Mouse (Mus musculus): ENCODE measurements around the gene Spint2. TPM values are rescaled to one million over a fixed set of nuclear protein-coding genes. Genes with fewer than 3 reads are reported as not detected.
"Not testable (repeated sequence)": the region's sequence is repeated elsewhere in the genome, so short reads cannot be mapped to it uniquely, and the experiment has no call there.

Gene Spint2
- polyA plus RNA-seq, 1 experiment from 2014 or later, result 63.4 TPM

DNA sequence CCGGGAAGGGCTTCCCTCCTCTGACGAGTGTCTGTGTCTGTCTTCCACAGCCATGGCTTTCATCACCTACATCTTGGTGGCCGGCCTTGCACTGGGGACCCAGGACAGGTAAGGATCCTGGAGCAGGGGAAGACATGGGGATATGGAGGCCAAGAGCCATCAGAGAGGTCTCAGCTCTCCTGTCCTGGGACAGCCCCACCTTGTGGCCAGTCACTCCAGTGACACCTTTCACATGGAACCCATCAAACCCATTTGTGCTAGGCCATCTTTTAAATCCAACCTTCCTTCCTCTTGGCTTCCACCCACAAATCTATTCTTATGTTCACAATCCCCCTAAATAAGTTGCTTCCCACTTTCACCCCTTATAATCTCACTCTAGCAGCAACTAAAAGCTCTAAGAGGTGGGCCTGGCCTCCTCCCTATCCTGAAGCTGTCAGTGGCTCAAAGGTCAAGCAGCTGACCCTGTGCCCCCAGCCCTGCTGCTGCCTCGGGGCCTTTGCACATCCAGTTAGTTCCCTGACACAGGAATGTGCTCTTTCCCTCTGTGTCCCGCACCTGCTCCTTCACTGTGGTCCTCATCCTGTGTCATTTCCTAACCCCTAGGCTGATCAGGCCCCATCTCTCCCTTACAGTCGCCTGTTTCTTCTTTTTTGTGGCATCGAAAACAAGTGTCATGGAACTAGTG lies 36.8 kb downstream of the Spint2 start:
- no peak for DNase-seq (ENCODE audit: low spot score)
- no peaks in the 10 kb centered on the region for H3K27me3 ChIP-seq (ENCODE audit: insufficient read depth, poor library complexity, severe bottlenecking)
- 82% methylated on average over 7 of the region's 7 CpGs for WGBS
- no peak overlapping the region for H3K27ac ChIP-seq
- peaks cover 22% of the 10 kb centered on the region for H3K4me1 ChIP-seq
- no peaks in the 10 kb centered on the region for H3K9me3 ChIP-seq
- no peak overlapping the region for H3K4me3 ChIP-seq
- peaks cover 40% of the 10 kb centered on the region for H3K36me3 ChIP-seq

DNA sequence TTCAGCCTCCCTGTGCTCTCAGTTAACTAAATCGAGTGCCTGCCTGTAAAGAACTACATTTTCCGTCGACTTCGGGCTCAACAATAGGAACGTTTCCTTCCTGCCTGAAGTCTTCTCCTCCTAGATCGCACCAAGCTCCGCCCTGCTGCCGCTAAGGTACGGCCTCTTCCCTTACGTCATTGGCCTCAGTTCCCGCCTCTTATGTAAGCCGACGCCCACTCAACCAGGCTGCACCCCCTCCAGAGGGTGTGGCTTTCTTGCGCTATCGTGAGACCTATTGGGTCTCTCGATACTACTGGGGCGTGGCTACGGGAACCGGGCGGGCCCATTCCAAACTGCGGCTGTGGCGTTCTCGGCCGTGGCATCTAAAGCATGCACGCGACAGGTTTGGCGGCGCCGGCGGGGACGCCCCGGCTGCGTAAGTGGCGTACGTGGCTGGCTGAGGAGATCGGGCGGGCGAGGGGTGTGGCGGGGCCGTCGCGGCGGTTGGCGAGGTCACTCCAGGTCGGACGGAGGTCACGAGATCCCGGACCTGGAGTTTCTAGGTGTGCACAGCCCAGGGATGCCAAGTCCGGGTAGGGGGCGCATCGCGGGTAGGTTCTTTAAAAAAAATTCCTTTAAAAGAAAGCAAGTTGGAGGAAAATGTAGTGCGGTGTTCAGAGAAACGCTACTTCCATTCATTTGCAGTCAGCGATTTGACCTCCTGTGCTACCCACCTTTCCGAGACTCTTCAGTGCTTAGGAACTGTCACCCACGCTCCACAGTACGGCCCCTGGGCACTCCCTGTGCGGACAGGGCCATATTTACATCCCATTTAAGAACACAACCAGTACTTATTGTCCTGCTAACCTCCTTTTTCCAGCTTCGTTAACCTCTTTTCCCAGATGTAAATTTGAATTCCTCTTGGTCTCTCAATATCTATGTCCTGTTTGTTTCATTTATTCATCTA lies 43.4 kb downstream of the Spint2 start, which contains the start of gene Yif1b:
Yif1b (plus strand) TSS at position 311 of the 949 bp plus-strand sequence.
- under 1% methylated on average over 60 of the region's 60 CpGs for WGBS
- peaks cover 7% of the 10 kb centered on the region; the same call in 1 of the 2 replicates for H3K27me3 ChIP-seq (ENCODE audit: insufficient read depth, poor library complexity, severe bottlenecking)
- peak; percentile 100 for DNase-seq (ENCODE audit: low spot score)
- peak within 1 kb of the TSS; percentile 65 for H3K4me3 ChIP-seq
- no peaks in the 10 kb centered on the region for H3K9me3 ChIP-seq
- peak within 1 kb of the TSS; percentile 86 for H3K27ac ChIP-seq
- peaks cover 5% of the 10 kb centered on the region; the same call in 1 of the 2 replicates for H3K36me3 ChIP-seq
- H3K4me1 ChIP-seq, result peaks cover 11% of the 10 kb centered on the region; the same call in 1 of the 2 replicates

DNA sequence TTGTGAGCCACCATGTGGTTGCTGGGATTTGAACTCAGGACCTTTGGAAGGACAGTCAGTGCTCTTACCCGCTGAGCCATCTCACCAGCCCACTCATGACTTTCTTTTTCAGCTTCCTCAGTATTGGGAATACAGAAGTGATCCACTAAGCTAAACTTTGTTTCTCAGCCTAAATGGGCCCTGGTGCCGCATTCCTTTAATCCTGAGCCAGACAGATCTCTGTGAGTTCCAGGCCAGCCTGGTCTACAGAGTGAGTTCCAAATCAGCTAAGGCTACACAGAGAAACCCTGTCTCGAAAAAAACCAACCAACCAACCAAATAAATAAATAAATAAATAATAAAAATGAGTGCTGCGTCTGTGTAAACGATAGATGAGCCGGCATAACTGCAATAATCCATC lies 44.1 kb downstream of the Spint2 start:
- Histone ChIP-seq H3K4me1 (peaks cover 11% of the 10 kb centered on the region; the same call in 1 of the 2 replicates), H3K4me3 (peak overlapping the region; percentile 65), H3K27ac (peak overlapping the region; percentile 86), H3K27me3 (ENCODE audit: insufficient read depth, poor library complexity, severe bottlenecking) (peaks cover 14% of the 10 kb centered on the region)
- H3K9me3 ChIP-seq; H3K36me3 ChIP-seq; DNase-seq (ENCODE audit: low spot score): not testable (repeated sequence)
- 30% methylated on average over 6 of the region's 6 CpGs for WGBS

DNA sequence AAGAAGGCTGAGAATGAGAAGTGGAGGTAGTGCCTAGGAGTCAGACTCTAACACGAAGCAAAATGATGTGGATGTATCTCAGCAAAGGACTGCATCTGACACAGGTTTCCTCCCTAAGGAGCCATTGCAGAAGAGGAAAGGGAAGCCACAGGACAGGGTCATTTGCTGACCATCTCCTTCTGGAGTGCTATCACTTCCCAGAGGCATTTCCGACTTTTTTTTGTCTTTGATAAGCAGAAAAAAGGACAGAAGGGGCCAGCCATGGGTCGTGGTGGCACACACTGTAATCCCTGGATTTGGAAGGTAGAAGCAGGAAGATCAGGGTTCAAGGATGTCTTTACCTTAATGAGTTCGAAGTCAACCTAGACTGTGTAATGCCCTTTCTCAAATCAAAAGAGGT lies 45.1 kb downstream of the Spint2 start:
- Histone ChIP-seq H3K9me3 (no peaks in the 10 kb centered on the region), H3K27ac (no peak overlapping the region), H3K4me3 (no peak overlapping the region), H3K36me3 (peaks cover 5% of the 10 kb centered on the region; the same call in 1 of the 2 replicates), H3K4me1 (peaks cover 20% of the 10 kb centered on the region), H3K27me3 (ENCODE audit: insufficient read depth, poor library complexity, severe bottlenecking) (peaks cover 24% of the 10 kb centered on the region)
- 67% methylated on average over 4 of the region's 4 CpGs for WGBS
- DNase-seq (ENCODE audit: low spot score), result no peak

DNA sequence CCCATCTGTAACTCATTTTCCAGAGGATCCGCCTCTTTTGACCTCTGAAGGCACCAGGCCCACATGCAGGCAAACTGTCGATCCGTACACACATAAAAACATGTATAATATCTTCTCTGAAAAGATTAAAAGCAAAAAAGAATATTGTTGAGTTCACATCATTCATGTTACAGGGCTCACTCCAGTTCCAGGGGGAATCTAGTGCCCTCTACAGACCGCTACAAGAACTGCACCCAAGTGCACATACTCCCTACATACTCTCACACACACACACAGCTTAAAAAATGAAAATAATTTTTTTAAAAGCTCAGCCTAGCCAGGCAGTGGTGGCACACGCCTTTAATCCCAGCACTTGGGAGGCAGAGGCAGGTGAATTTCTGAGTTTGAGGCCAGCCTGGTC lies 47.1 kb downstream of the Spint2 start:
- no peaks in the 10 kb centered on the region for H3K9me3 ChIP-seq
- H3K4me3 ChIP-seq, result no peak overlapping the region
- no peak for DNase-seq (ENCODE audit: low spot score)
- H3K36me3 ChIP-seq, result no peaks in the 10 kb centered on the region
- 74% methylated on average over 5 of the region's 5 CpGs for WGBS
- H3K27me3 ChIP-seq (ENCODE audit: insufficient read depth, poor library complexity, severe bottlenecking), result peaks cover 38% of the 10 kb centered on the region
- 0 out of 2 replicates have a peak overlapping the region, but pooled peaks have one; percentile 33 for H3K27ac ChIP-seq
- peaks cover 19% of the 10 kb centered on the region for H3K4me1 ChIP-seq

DNA sequence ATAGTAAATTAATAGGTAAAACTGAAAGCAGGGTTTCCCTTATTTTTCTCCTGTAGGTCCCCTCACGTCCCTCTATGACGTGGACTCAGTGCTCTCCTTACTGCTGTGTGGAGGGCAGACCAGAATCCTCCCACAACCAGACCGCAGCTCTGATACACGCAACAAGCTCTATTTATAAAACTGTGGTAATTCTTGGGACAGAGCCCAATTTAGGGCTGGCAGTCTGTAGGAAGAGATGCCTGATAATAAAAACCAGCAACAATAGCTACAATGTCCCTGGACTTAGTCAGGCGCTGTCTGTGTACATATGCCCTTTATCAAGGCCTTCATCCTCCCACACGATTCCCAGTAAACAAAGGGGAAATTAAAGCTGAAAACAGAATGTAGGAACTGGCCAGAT lies 48.0 kb downstream of the Spint2 start:
- no peak for DNase-seq (ENCODE audit: low spot score)
- Histone ChIP-seq H3K27ac (no peak overlapping the region), H3K9me3 (no peaks in the 10 kb centered on the region), H3K27me3 (ENCODE audit: insufficient read depth, poor library complexity, severe bottlenecking) (peaks cover 45% of the 10 kb centered on the region), H3K4me3 (no peak overlapping the region), H3K36me3 (no peaks in the 10 kb centered on the region), H3K4me1 (peaks cover 16% of the 10 kb centered on the region)
- WGBS, result 60% methylated on average over 6 of the region's 6 CpGs

DNA sequence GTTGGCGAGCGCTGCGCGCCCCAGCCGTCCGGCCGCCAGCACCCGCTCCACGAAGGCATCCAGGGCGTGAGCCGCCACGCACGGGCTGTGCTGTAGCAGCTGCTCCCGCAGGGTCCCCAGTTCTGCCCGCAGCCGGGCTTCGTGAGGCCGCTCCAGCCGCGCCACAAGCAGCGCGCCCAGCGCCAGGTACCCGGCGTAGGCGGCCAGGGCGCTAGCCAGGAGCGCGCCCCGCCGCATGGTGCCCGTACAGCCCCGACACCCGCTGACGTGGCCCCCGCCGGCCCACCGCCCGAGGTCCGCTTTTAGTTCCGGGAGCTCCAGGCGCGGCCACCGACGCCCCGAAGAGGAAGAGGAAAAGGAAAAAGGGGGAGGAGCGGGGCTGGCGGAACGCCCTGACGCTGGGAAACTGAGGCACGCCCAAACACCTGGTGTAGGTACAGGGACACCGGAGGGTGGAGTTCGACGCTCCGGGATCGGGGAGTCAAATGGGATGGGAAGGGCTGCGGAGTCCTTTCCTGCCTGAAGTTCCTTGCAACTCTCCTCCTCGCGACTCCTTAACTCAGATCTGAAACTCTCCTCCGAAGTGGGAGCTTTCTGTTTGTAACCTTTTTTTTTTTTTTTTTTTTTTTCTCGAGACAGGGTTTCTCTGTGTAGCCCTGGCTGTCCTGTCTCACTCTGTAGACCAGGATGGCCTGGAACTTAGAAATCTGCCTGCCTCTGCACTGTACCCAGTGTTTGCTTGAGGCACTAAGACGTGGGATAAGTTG lies 49.3 kb downstream of the Spint2 start, which contains the start of gene Kcnk6:
Kcnk6 (minus strand) TSS at position 269 of the 767 bp plus-strand sequence.
- Histone ChIP-seq H3K9me3 (no peaks in the 10 kb centered on the region), H3K27ac (peak within 1 kb of the TSS; percentile 89), H3K27me3 (ENCODE audit: insufficient read depth, poor library complexity, severe bottlenecking) (peaks cover 45% of the 10 kb centered on the region), H3K4me3 (peak within 1 kb of the TSS; percentile 69), H3K4me1 (peaks cover 15% of the 10 kb centered on the region), H3K36me3 (no peaks in the 10 kb centered on the region)
- 2% methylated on average over 61 of the region's 62 CpGs for WGBS
- no peak for DNase-seq (ENCODE audit: low spot score)

DNA sequence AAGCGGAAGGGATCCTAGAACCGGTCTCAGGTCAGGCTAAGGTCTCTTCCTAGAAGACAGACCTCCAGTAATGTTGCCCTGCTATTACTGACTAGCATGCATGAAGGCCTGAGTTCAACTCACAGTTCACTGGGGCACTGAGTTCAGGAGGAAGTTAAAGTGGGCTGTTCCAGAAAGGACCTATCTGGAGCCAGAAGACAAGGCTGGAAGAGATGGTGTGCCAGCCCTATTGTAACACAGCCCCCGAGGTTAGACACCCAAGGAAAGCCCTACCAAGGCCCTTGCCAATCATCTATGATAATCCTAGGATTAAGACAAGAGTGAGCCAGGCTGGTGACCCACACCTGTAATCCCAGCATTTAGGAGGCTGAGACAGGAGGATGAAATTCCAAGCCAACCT lies 50.2 kb downstream of the Spint2 start:
- H3K36me3 ChIP-seq, result no peaks in the 10 kb centered on the region
- no peaks in the 10 kb centered on the region for H3K9me3 ChIP-seq
- peaks cover 45% of the 10 kb centered on the region for H3K27me3 ChIP-seq (ENCODE audit: insufficient read depth, poor library complexity, severe bottlenecking)
- no peak for DNase-seq (ENCODE audit: low spot score)
- H3K27ac ChIP-seq, result 0 out of 2 replicates have a peak overlapping the region, but pooled peaks have one; percentile 89
- WGBS, result 33% methylated on average over 3 of the region's 3 CpGs
- peak overlapping the region; percentile 69 for H3K4me3 ChIP-seq
- H3K4me1 ChIP-seq, result peaks cover 15% of the 10 kb centered on the region

DNA sequence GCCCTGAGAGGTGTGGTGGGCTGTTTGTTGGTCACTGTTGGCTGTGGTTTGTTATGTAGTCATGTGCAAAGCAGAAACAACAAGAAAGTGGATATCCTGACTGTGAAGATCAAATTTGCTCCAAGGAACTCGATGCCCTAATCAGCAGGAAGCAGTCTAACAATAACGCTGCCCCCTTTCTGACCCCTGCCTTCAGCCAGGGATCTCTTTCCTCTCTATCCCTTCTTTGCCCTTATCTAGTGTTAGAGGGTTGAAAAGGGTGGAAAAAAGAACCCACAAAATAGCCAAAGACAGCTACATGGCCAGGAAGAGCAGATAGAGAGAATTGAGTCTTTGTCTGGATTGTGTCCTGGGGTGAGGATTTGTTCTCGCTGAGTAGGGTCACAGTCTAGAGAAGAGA lies 51.2 kb downstream of the Spint2 start:
- H3K27ac ChIP-seq, result no peak overlapping the region
- H3K27me3 ChIP-seq (ENCODE audit: insufficient read depth, poor library complexity, severe bottlenecking), result peaks cover 45% of the 10 kb centered on the region
- H3K4me1 ChIP-seq, result peaks cover 17% of the 10 kb centered on the region
- H3K36me3 ChIP-seq, result no peaks in the 10 kb centered on the region
- DNase-seq (ENCODE audit: low spot score), result no peak
- no peaks in the 10 kb centered on the region for H3K9me3 ChIP-seq
- 31% methylated on average over 3 of the region's 3 CpGs for WGBS
- no peak overlapping the region for H3K4me3 ChIP-seq

DNA sequence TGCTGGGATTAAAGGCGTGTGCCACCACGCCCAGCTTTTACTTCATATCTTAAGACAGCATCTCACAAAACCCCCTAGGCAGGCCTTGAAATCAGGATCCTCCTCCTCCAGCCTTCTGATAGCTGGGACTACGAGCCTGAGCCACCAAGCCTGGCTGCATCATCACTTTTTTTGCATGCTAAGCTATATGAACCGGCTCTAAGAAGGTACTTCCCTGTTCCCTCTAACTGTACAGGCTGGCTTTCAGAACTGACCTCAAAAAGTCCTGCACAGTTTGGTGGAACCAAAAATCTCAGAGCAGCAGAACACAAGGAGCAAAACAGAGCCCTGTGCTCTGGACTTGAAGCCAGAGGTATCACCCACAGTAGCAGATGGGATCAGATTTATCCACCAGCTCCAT lies 53.5 kb downstream of the Spint2 start:
- H3K9me3 ChIP-seq, result no peaks in the 10 kb centered on the region
- DNase-seq (ENCODE audit: low spot score), result no peak
- H3K4me1 ChIP-seq, result peaks cover 26% of the 10 kb centered on the region
- H3K27ac ChIP-seq, result no peak overlapping the region
- H3K36me3 ChIP-seq, result no peaks in the 10 kb centered on the region; the same call in 1 of the 2 replicates
- WGBS, result 73% methylated on average over 4 of the region's 4 CpGs
- no peak overlapping the region for H3K4me3 ChIP-seq
- H3K27me3 ChIP-seq (ENCODE audit: insufficient read depth, poor library complexity, severe bottlenecking), result peaks cover 41% of the 10 kb centered on the region

DNA sequence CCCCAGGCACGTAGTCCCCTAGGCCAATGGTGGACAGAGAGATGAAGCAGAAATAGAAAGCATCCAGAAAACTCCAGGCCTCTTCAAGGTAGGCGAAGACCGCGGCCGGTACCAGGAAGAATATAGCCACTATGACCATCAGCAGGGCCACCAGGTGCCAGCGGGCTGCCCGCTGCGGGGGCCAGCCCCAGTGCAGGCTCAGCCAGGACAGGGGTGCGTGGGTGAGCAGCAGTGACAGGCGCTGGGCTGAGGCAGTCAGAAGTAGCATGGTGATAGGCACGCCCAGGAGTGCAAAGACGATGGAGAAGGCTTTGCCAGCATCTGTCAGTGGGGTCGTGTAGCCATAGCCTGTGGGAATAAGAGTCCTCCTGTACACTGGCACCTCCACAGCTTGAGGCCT lies 56.2 kb downstream of the Spint2 start:
- peaks cover 3% of the 10 kb centered on the region; the same call in 1 of the 2 replicates for H3K36me3 ChIP-seq
- 65% methylated on average over 13 of the region's 13 CpGs for WGBS
- DNase-seq (ENCODE audit: low spot score), result no peak
- H3K4me3 ChIP-seq, result peak overlapping the region; percentile 27; the same call in 1 of the 2 replicates
- peak overlapping the region; percentile 30; the same call in 1 of the 2 replicates for H3K27ac ChIP-seq
- peaks cover 14% of the 10 kb centered on the region for H3K27me3 ChIP-seq (ENCODE audit: insufficient read depth, poor library complexity, severe bottlenecking)
- H3K9me3 ChIP-seq, result no peaks in the 10 kb centered on the region
- H3K4me1 ChIP-seq, result peaks cover 17% of the 10 kb centered on the region

DNA sequence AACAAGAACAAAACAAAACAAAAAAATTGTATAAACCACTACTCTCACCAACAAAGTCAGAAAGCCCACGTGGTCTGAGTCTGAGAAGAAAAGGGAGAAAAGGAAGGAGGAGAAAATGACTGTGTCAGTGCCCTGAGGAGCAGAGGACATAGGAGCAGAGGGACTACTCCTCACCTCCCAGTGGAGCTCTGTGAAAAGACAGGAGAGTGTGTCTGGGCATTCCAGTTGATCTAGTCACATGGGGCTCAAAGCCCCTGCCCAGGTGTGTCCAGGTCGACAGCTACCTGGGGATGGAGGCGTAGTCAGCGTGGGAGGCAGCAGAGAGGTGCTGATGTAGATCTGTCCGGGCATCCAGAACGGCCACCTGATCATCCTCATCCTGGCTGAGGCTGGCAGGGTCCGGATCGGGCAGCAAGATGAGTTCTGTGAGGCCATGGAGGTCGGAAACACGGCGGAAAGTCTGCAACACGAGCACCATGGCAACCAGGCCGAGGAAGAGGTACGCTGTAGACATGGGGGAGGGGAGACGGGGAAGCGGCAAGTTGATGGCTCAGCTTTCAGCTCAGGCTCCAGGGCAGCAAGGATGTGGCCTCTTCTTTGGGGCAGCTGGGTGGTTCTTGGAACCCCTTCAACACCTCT lies 56.8 kb downstream of the Spint2 start:
- DNase-seq (ENCODE audit: low spot score), result no peak

More for the DNA sequence above, 56.8 kb downstream of the Spint2 start:
- Histone ChIP-seq H3K36me3 (peaks cover 5% of the 10 kb centered on the region; the same call in 1 of the 2 replicates), H3K4me3 (peak overlapping the region; percentile 27), H3K4me1 (peaks cover 17% of the 10 kb centered on the region), H3K27me3 (ENCODE audit: insufficient read depth, poor library complexity, severe bottlenecking) (peaks cover 13% of the 10 kb centered on the region), H3K9me3 (peaks cover 4% of the 10 kb centered on the region), H3K27ac (peak overlapping the region; percentile 30; the same call in 1 of the 2 replicates)
- 16% methylated on average over 16 of the region's 16 CpGs for WGBS

All from heart, embryonic 10.5 days (tissue).